Mouse (Mus musculus) ES-Bruce4 (cell line): ENCODE measurements at regions not wholly inside any gene's neighbourhood (a gene's known extent, or its start where the extent isn't known, plus 50 kb on each side); places are given as distances from the start of the nearest gene placed in this dataset.
A peak's percentile ranks its signal among the peaks of the same experiment; 100 is the strongest.

ENCODE experiments used
- H3K27ac ChIP-seq: 2 replicates; pipeline ENCODE4 v1.5.1; 2012; ENCODE audit warnings: low read length, inconsistent platforms; ENCODE audit not compliant: insufficient read depth
- H3K27me3 ChIP-seq: 2 replicates; pipeline ENCODE4 v1.6.1; 2012; ENCODE audit warnings: mild to moderate bottlenecking, low read length, inconsistent platforms; ENCODE audit not compliant: control insufficient read depth, poor library complexity, insufficient read depth, severe bottlenecking
- H3K36me3 ChIP-seq: 2 replicates; pipeline ENCODE4 v1.6.1; 2012; ENCODE audit warnings: inconsistent platforms, mild to moderate bottlenecking, low read length, moderate library complexity; ENCODE audit not compliant: control insufficient read depth, poor library complexity, insufficient read depth, severe bottlenecking
- H3K4me1 ChIP-seq: one replicate; pipeline ENCODE4 v1.8.1; 2011; ENCODE audit warnings: low read length; ENCODE audit not compliant: control insufficient read depth, insufficient read depth
- H3K4me3 ChIP-seq: 2 replicates; pipeline ENCODE4 v1.5.1; 2011; ENCODE audit warnings: low read depth, mild to moderate bottlenecking, low read length
- H3K9ac ChIP-seq: 2 replicates; pipeline ENCODE4 v1.6.1; 2012; ENCODE audit warnings: low read depth, mild to moderate bottlenecking, inconsistent platforms; ENCODE audit not compliant: poor library complexity, severe bottlenecking
- H3K9me3 ChIP-seq: replicated peaks from 2 replicates; pipeline ENCODE4 v1.6.1; 2012; ENCODE audit warnings: mild to moderate bottlenecking, low read length, inconsistent platforms; ENCODE audit not compliant: control insufficient read depth, poor library complexity, insufficient read depth, severe bottlenecking
- CTCF ChIP-seq: IDR thresholded peaks from one replicate; pipeline ENCODE4 v1.8.1; 2011; ENCODE audit warnings: low read depth, low read length
- EP300 ChIP-seq: IDR thresholded peaks from 2 replicates; pipeline ENCODE4 v1.6.1; 2011; ENCODE audit warnings: low read depth, low read length; ENCODE audit not compliant: insufficient read depth
- POLR2A ChIP-seq: IDR thresholded peaks from one replicate; pipeline ENCODE4 v1.8.1; 2011; ENCODE audit warnings: low read length; ENCODE audit not compliant: insufficient read depth

DNA sequence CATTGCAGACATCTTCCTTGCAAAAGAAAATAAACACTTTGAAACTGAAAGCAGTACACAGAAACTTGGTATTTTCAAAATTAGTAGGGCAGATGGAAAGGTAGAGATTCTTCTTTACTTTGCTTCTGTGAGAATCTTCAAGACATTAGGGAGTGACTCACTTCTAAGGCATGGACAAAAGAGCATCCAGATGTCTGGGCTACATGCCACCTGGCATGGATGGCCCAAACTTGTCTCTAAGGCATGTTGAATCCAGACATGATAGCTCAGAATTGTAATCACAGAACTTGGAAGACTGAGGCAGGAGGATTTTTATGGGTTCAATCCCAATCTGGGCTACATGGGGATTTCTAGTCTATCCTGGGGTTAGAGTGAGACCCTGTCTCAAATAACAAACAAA is 58.4 kb downstream of the Ly6f start:
- Histone ChIP-seq H3K9me3 (no peaks in the 10 kb centered on the region; the same call in 1 of the 2 replicates), H3K9ac (no peak overlapping the region), H3K27ac (no peak overlapping the region), H3K4me1 (no peaks in the 10 kb centered on the region), H3K36me3 (no peaks in the 10 kb centered on the region), H3K4me3 (no peak overlapping the region), H3K27me3 (peaks cover 4% of the 10 kb centered on the region; the same call in 1 of the 2 replicates)
- TF ChIP-seq POLR2A (no peak), EP300 (no peak), CTCF (no peak)

- H3K4me1 ChIP-seq = no peaks in the 10 kb centered on the region
- no peaks in the 10 kb centered on the region for H3K36me3 ChIP-seq
- no peak for TF ChIP-seq EP300
- no peak for TF ChIP-seq CTCF
- no peak for TF ChIP-seq POLR2A
- H3K9me3 ChIP-seq = peaks cover 8% of the 10 kb centered on the region
- no peak overlapping the region for H3K4me3 ChIP-seq
- H3K27ac ChIP-seq = no peak overlapping the region
- H3K9ac ChIP-seq = no peak overlapping the region
- H3K27me3 ChIP-seq = no peaks in the 10 kb centered on the region
These were observed 88.0 kb downstream of the Ly6f start for GRCm38 (mm10) chr15:75356050-75356735.

- Histone ChIP-seq H3K9me3 (no peaks in the 10 kb centered on the region; the same call in 1 of the 2 replicates), H3K9ac (no peak overlapping the region), H3K4me3 (no peak overlapping the region), H3K36me3 (no peaks in the 10 kb centered on the region), H3K27ac (no peak overlapping the region; the same call in 1 of the 2 replicates), H3K27me3 (no peaks in the 10 kb centered on the region), H3K4me1 (no peaks in the 10 kb centered on the region)
- TF ChIP-seq POLR2A (no peak), CTCF (no peak), EP300 (no peak)
These were observed 103.4 kb downstream of the Ly6f start for GRCm38 (mm10) chr15:75371618-75372017.

GRCm38 (mm10) chr15:75376391-75377100 is 108.3 kb downstream of the Ly6f start:
- Histone ChIP-seq H3K4me3 (no peak overlapping the region), H3K27me3 (no peaks in the 10 kb centered on the region), H3K4me1 (no peaks in the 10 kb centered on the region), H3K36me3 (no peaks in the 10 kb centered on the region), H3K27ac (no peak overlapping the region), H3K9me3 (no peaks in the 10 kb centered on the region; the same call in 1 of the 2 replicates), H3K9ac (no peak overlapping the region)
- no peak for TF ChIP-seq EP300
- no peak for TF ChIP-seq CTCF
- TF ChIP-seq POLR2A = no peak

GRCm38 (mm10) chr15:75378136-75378535 is 109.9 kb downstream of the Ly6f start:
- Histone ChIP-seq H3K4me1 (no peaks in the 10 kb centered on the region), H3K27me3 (no peaks in the 10 kb centered on the region), H3K27ac (no peak overlapping the region), H3K9ac (no peak overlapping the region), H3K36me3 (no peaks in the 10 kb centered on the region), H3K9me3 (no peaks in the 10 kb centered on the region; the same call in 1 of the 2 replicates), H3K4me3 (no peak overlapping the region)
- TF ChIP-seq EP300 = no peak
- no peak for TF ChIP-seq CTCF
- TF ChIP-seq POLR2A = no peak

DNA sequence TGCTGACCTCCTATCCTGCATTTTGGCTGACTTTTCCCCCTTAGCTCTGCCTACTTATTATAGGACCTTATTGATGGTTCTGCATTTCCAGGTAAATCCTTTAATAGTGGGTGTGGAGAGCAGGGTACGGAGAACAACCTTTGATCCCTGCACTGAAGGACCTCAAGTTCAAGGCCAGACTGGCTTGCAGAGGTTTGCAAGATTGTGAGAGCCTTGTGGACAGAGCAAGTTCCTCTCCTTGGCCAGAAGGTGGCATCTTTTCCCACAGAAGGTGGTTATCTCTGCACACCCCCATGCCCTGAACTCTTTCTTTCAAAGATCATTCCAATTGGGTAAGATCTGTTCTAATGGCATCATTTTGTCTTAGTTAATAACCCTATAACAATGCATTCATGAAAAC is 111.6 kb downstream of the Ly6f start:
- Histone ChIP-seq H3K4me3 (no peak overlapping the region), H3K36me3 (no peaks in the 10 kb centered on the region), H3K9me3 (no peaks in the 10 kb centered on the region; the same call in 1 of the 2 replicates), H3K4me1 (no peaks in the 10 kb centered on the region), H3K27me3 (no peaks in the 10 kb centered on the region), H3K27ac (no peak overlapping the region), H3K9ac (no peak overlapping the region)
- no peak for TF ChIP-seq EP300
- peak; percentile 19 for TF ChIP-seq CTCF
